Mouse (Mus musculus) erythroid progenitor cell, adult 5-6 weeks (primary cell): ENCODE measurements around the gene Mmp7. TPM values are rescaled to one million over a fixed set of nuclear protein-coding genes. Genes with fewer than 3 reads are reported as not detected.

Experiments
- ATAC-seq: replicated peaks from 2 replicates; pipeline ENCODE4 v1.8.0; 2016; ENCODE audit warnings: moderate number of reproducible peaks, mild to moderate bottlenecking, moderate TSS enrichment, inconsistent platforms; ENCODE audit not compliant: poor library complexity, low FRiP score, severe bottlenecking
- total RNA-seq, 2 experiments: library from RNA; stranded (forward) in 1 of 2; stranded (reverse) in 1 of 2; fragments of 150-400 nt in 1 of 2; fragments of 186-747, 209-891 nt in 1 of 2; gene quantifications; 2 replicates each; pipeline versions ENCODE4 v1.2.3 to v1.2.4; 2015 to 2017; ENCODE audit warnings: low replicate concordance in 2 of 2

Gene Mmp7
- total RNA-seq, 2 experiments from 2014 or later: not detected

GRCm38 (mm10) chr9:7721543-7721942 is 29.7 kb downstream of the Mmp7 start:
- no peak; the same call in 1 of the 2 replicates for ATAC-seq

- no peak for ATAC-seq
Measured at GRCm38 (mm10) chr9:7728997-7729396, 37.1 kb downstream of the Mmp7 start.

GRCm38 (mm10) chr9:7742696-7743095 is 50.8 kb downstream of the Mmp7 start:
- no peak for ATAC-seq

DNA sequence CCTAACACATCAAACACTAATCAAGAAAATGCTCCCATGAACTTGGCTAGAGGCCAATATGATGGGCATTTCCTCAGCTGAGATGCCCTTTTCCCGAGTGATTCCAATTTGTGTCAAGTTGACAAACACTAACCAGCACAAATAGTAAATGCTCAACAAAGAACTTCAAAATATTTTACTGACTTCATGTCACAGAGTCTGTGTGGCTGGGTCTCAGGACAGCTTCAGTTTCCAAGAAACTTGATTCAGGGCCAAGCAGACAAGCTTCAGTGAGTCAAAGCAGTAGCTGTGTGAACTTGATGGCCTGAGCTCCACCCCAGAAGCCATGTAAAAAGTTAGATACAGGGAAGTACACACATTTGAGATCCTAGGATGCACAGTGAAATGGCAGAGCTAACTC is 52.3 kb downstream of the Mmp7 start:
- no peak for ATAC-seq

GRCm38 (mm10) chr9:7748881-7749280 is 57.0 kb downstream of the Mmp7 start:
- ATAC-seq: no peak

Other genes with a start within 250 kb of the Mmp7 start
- not detected in 2 replicates for gene Mmp3, start 246.3 kb upstream of the Mmp7 start, total RNA-seq (2015; ENCODE audit: low replicate concordance)
- gene Mmp3, start 246.3 kb upstream of the Mmp7 start, total RNA-seq (2017; ENCODE audit: low replicate concordance): not detected in 2 replicates
- not detected in 2 replicates for gene Mmp10, start 189.7 kb upstream of the Mmp7 start, total RNA-seq (2015; ENCODE audit: low replicate concordance)
- gene Mmp10, start 189.7 kb upstream of the Mmp7 start, total RNA-seq (2017; ENCODE audit: low replicate concordance): not detected in 2 replicates
- gene Mmp8, start 133.6 kb upstream of the Mmp7 start, total RNA-seq (2015; ENCODE audit: low replicate concordance): 25.6 and 53.0 TPM in 2 replicates
- gene Mmp8, start 133.6 kb upstream of the Mmp7 start, total RNA-seq (2017; ENCODE audit: low replicate concordance): 34.0 and 41.5 TPM in 2 replicates
- not detected in 2 replicates for gene Mmp27, start 120.7 kb upstream of the Mmp7 start, total RNA-seq (2015; ENCODE audit: low replicate concordance)
- not detected in 2 replicates for gene Mmp27, start 120.7 kb upstream of the Mmp7 start, total RNA-seq (2017; ENCODE audit: low replicate concordance)
- not detected in 2 replicates for gene Mmp20, start 63.9 kb upstream of the Mmp7 start, total RNA-seq (2015; ENCODE audit: low replicate concordance)
- not detected in 2 replicates for gene Mmp20, start 63.9 kb upstream of the Mmp7 start, total RNA-seq (2017; ENCODE audit: low replicate concordance)
- 57.3 and 114 TPM in 2 replicates for gene Tmem123, start 72.0 kb downstream of the Mmp7 start, total RNA-seq (2015; ENCODE audit: low replicate concordance)
- gene Tmem123, start 72.0 kb downstream of the Mmp7 start, total RNA-seq (2017; ENCODE audit: low replicate concordance): 46.1 and 53.9 TPM in 2 replicates
- 56.6 and 59.9 TPM in 2 replicates for gene Birc2, start 145.0 kb downstream of the Mmp7 start, total RNA-seq (2015; ENCODE audit: low replicate concordance)
- 45.6 and 63.0 TPM in 2 replicates for gene Birc2, start 145.0 kb downstream of the Mmp7 start, total RNA-seq (2017; ENCODE audit: low replicate concordance)
- gene Birc3, start 181.1 kb downstream of the Mmp7 start, total RNA-seq (2015; ENCODE audit: low replicate concordance): 6.7 and 12.3 TPM in 2 replicates
- gene Birc3, start 181.1 kb downstream of the Mmp7 start, total RNA-seq (2017; ENCODE audit: low replicate concordance): 12.0 and 18.7 TPM in 2 replicates